ENCODE assay signal across 7 mouse cellular contexts in the genomic region with DNA sequence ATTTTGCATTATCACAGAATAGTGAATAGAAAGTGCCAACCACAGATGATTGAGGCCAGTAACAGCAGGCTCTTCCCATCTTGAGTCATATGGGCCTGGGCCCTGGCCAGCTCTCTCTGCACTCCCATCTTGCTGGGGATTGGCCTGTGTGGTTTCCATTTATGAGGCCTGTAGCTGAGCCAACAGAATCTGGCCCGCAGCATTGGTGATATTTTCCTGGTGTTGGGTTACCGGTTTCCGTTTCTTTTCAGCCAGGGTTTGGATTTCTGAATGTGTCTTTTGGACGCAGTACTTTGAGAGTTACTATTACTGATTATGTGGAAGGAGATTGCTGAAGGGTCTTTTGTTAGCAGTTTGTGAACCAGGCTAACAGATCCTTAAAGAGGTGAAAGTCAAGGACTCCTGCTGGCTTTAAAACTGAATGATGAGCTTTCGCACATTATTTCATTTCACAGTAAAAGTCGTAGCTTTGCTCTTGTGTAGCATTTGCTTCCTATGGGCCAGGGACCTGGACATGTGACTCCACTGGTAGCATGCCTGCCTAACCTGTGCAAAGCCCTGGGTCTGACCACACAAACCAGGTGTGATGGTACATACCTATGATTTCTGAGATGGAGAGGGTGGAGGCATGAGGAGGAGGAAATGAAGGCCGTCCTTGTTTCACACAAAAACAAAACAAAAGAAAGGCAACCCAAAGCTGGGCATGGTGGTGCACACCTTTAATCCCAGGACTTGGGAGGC. TPM values are rescaled to one million over a fixed set of nuclear protein-coding genes. Genes with fewer than 3 reads are reported as not detected.
DNase-seq lines count a peak whose midpoint lies in the region; ATAC-seq and TF ChIP-seq lines count a peak whose summit lies in the region.

No protein-coding gene starts in this region.

- H3K4me2 ChIP-seq in lung, embryonic 14.5 days: no peak overlapping the region

- no peaks in the 10 kb centered on the region for H3K9me3 ChIP-seq in lung, embryonic 14.5 days (ENCODE audit: low read depth, low read length)

- 45% methylated on average over 7 of the region's 7 CpGs for WGBS in lung, embryonic 14.5 days

- H3K36me3 ChIP-seq in lung, embryonic 14.5 days (ENCODE audit: insufficient read depth): no peaks in the 10 kb centered on the region

- ATAC-seq in lung, embryonic 14.5 days (ENCODE audit: insufficient read depth): peak; percentile 91

- H3K27me3 ChIP-seq in lung, embryonic 14.5 days (ENCODE audit: insufficient read depth, low read length): no peaks in the 10 kb centered on the region

- intact Hi-C loops in heart, postnatal 25 days (cut with DNase I): no loop called here

- peaks cover 2% of the 10 kb centered on the region; the same call in 1 of the 2 replicates for H3K4me1 ChIP-seq in lung, embryonic 14.5 days (ENCODE audit: insufficient read depth)

- no peak overlapping the region for H3K9ac ChIP-seq in lung, embryonic 14.5 days

- DNase-seq in 3T3-L1 (ENCODE audit: low read depth, low spot score) (peak; percentile 99), MN1 (ENCODE audit: low spot score) (peak; percentile 75)
- peak; percentile 88 to 90 for DNase-seq in cerebellum, postnatal 36 days
- peak; percentile 17 for DNase-seq in heart, postnatal 25 days (ENCODE audit: low spot score)
- DNase-seq in lung, embryonic 14.5 days: peak; percentile 90
- DNase-seq in frontal cortex, postnatal 10 days (ENCODE audit: low spot score in 2 of 2): no peak
- no peak for DNase-seq in yolk sac, embryonic 10.5 days (ENCODE audit: low spot score)

- TF ChIP-seq CTCF in lung, embryonic 14.5 days (IDR thresholded peaks at IDR 0.05; ENCODE audit: low read depth): no peak

- H3K27ac ChIP-seq in lung, embryonic 14.5 days (ENCODE audit: low read depth): peak overlapping the region; percentile 50; the same call in 1 of the 2 replicates

- no peak overlapping the region for H3K4me3 ChIP-seq in lung, embryonic 14.5 days (ENCODE audit: low read depth, low read length)

RNA-seq across cellular contexts. Expression of a gene that starts 5.5 kb away (rescaled TPM):
- total RNA-seq in heart, postnatal 25 days (2021): 1 to 10 TPM; 2.0 to 2.3 TPM
- 6.5 and 7.3 TPM in 2 replicates for polyA plus RNA-seq in lung, embryonic 14.5 days (2014; fragmentation: Nextera tagmentation; extraction: Ambion mirVana)

Comparison
In these comparisons a context has a peak if more than half of its experiments do, and no peak if none do; other contexts are left out.
1. DNase-seq: peak in 3T3-L1 (single experiment), MN1 (single experiment), cerebellum, postnatal 36 days (2 of 2), heart, postnatal 25 days (single experiment) and lung, embryonic 14.5 days (single experiment); none in frontal cortex, postnatal 10 days (0 of 2) and yolk sac, embryonic 10.5 days (single experiment).